Mouse (Mus musculus) ES-E14 (cell line): Measurements from ENCODE around the gene Rpa1.

Experiments used
- MAFK ChIP-seq: IDR thresholded peaks from 2 replicates; pipeline ENCODE4 v1.6.1; 2014; ENCODE audit warnings: mild to moderate bottlenecking, low read depth, low read length, inconsistent platforms; ENCODE audit not compliant: insufficient read depth
- ZNF384 ChIP-seq: IDR thresholded peaks from 2 replicates; pipeline ENCODE4 v1.6.1; 2012; ENCODE audit warnings: low read depth, low read length, inconsistent platforms

DNA sequence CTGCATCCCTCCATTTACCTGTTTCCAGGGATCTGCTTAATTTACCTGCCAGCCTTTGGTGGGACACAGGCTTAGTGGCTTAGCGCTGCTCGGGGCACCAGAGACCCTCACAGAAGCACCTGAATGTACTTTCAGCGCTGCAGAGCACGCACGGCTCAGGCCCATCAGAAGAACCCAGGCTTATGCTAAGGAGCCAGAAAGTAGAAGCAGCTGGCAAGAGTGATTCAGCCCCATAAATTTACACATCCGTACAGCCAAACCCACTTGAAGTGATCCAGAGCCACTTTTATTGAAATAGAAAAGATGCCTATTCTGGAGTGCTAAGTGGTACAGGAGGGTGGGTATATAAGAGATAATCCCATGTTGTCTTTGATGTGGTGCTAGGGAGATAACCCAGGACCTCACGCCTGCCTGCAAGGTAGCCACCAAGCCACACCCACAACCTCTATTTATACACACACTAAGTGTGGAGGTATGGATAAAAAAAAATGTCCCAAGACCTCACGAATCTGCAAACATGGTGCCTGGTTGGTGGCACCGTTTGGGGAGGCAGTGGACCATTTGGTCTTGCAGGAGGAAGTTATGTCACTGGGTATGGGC lies 51.6 kb downstream of the Rpa1 start:
- TF ChIP-seq ZNF384, result no peak
- TF ChIP-seq MAFK, result no peak
